Mouse (Mus musculus) G1E (cell line): ENCODE results near the gene Plpp6.

Experiments
- CTCF ChIP-seq: IDR thresholded peaks from 2 replicates; pipeline ENCODE4 v1.5.1; 2012; ENCODE audit warnings: low read depth, low read length, inconsistent platforms, mixed read lengths
- GATA1 ChIP-seq: IDR thresholded peaks from 2 replicates; pipeline ENCODE4 v1.6.1; 2012; ENCODE audit warnings: borderline replicate concordance, low read length, inconsistent platforms, mixed read lengths
- GATA2 ChIP-seq: IDR thresholded peaks from 2 replicates; pipeline ENCODE4 v1.6.1; 2012; ENCODE audit warnings: low read depth, low read length, inconsistent platforms, borderline replicate concordance
- POLR2AphosphoS5 ChIP-seq: IDR thresholded peaks from 2 replicates; pipeline ENCODE4 v1.6.1; 2012; ENCODE audit warnings: low read depth, low read length, inconsistent platforms; ENCODE audit not compliant: insufficient replicate concordance

- TF ChIP-seq CTCF (no peak), GATA1 (no peak), POLR2AphosphoS5 (no peak), GATA2 (no peak)
These were observed 31.1 kb downstream of the Plpp6 start for GRCm38 (mm10) chr19:28994870-28995269.
